Mouse (Mus musculus) adrenal gland, postnatal 10 days (tissue): Measurements from ENCODE around the gene Hcn3. TPM values are rescaled to one million over a fixed set of nuclear protein-coding genes. Genes with fewer than 3 reads are reported as not detected.

Experiments
- DNase-seq: peaks from one replicate; pipeline ENCODE4 v3.0.0; 2021; ENCODE audit warnings: mixed read lengths
- long read RNA-seq, 2 experiments: library from polyadenylated mRNA; stranded (forward); transcript quantifications; one replicate each; pipeline ENCODE4 v2.0.0; 2021
- total RNA-seq, 2 experiments: library from RNA; stranded (reverse); gene quantifications; 2 replicates each; pipeline ENCODE4 v1.2.3; 2021

Hcn3 gene
- total RNA-seq: 1 to 10 TPM; 2.2 to 5.7 TPM
- long read RNA-seq, experiment 1, partial matches to known transcripts: 0 of 2 reads
- long read RNA-seq, experiment 1, other reads (novel, unspliced or antisense): 2 of 2 reads
- long read RNA-seq, experiment 2, partial matches to known transcripts: 0 of 1 reads
- long read RNA-seq, experiment 2, other reads (novel, unspliced or antisense): 1 of 1 reads

DNA sequence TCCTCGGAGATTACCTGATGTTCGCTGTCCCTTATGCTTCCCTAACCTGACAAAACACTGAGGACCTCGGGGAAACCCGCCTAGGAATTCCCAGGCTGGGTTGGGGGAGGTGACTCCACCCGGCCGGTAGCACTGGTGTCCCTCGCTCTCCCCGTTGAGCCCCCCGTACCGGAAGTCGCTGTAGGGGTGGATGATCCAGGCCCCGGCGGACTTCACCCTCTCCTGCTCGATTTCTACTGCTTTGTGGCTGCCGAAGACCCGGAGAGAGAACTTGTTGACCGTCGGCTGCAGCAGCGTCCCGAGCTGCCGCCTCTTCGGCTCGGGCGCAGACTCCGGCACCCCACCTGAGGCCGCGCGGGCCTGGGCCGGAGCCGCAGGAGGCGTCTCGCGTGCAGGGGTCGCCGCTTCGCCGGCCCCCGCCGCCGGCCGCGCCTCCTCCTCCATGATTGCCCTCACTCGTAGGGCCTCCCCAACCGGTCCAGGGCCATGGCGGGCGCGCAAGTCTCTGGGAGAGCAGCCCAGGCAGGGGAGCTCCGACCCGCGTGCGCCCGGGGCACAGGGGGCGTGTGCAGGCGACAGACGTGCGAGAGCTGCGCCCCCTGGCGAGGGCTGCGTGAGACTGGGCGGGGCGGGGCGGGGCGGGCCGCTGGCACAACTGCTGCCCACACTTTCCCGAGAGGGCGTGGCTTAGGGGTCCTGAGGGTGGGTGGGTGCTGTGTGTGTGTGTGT lies at the start of gene Hcn3:
TSS of gene Hcn3 (minus strand) at position 581 of the 729 bp plus-strand sequence.
- peak; percentile 83 for DNase-seq

DNA sequence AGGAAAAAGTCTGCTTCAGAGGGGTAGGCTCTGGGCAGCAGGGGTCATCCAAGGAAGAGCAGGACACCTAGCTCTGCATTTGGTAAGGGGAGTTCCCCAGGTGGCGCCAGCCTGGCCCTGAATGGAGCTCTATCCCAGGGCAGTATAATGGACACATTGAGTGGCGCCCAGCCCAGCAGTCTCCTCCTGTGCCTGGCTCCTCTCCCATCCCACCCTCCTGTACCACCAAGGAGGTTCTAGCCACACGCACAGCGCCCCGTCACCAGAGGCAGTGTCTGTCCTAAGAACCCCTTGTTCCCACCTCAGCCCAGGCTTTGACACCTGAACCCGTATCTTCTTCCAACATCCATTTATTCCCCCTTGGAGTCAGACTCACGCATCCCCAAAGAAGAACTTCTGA lies 49.7 kb upstream of the Hcn3 start:
- no peak for DNase-seq

DNA sequence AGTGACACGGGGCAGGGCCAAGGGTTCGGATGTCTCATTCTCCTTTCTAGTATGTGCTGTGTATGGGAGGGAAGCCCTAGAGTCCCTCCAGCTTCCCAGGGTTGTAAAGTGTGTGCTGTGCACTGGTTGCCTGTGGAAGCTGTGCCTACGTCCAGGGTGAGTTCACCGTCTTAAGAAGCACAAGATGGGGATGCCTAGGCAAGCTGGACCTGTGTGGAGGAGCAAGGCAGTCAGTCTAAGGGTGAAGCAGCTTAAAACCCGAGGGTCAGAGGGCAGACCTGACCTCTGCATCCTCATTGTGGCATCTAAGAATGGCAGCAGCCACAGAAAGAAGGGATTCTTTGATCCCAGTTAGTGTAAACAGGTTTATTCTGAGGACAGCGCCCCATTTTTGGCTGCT lies 48.7 kb upstream of the Hcn3 start:
- no peak for DNase-seq

DNA sequence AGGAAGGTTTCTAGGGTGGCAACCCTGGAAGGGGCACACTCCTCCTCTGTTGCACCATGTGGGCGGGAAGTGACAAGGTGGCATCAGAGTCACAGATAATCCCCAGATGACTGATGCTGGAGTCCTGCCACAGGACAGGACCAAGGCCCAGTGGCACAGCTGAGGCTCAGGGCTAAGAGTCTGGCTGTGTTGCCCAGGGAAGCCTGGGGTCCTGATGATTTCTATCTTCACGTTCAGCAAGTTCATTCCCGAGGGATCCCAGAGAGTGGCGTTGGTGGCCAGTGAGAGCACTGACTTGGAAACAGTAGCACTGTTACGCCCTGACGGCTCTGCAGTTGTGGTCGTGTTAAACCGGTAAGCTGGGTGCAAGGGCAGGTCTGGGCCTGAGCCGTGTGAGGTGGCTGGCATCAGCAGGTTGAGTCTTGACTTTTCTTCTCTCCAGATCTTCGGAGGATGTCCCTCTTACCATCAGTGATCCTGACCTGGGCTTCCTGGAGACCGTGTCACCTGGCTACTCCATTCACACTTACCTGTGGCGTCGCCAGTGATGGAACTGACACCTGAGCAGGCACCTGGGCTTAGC lies 48.2 kb upstream of the Hcn3 start:
- no peak for DNase-seq

DNA sequence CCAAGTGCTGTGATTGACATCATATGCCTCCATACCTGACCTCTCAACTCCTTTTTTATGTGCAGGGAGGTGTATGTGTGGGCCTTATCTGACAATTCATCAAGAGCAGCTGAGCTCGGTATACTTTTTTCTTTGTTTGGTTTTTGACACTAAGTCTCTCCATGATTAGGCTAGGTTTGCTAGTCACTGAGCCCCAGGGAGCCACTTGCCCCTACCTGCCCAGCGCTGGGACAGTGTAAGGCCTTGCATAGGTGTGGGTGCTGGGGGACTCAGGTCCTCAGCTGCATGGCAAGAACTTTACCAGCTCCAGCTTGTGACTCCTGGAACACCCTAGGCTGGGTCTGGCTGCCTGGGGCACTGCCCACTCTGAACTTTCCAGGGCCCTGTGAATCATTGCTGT lies 46.7 kb upstream of the Hcn3 start:
- no peak for DNase-seq

DNA sequence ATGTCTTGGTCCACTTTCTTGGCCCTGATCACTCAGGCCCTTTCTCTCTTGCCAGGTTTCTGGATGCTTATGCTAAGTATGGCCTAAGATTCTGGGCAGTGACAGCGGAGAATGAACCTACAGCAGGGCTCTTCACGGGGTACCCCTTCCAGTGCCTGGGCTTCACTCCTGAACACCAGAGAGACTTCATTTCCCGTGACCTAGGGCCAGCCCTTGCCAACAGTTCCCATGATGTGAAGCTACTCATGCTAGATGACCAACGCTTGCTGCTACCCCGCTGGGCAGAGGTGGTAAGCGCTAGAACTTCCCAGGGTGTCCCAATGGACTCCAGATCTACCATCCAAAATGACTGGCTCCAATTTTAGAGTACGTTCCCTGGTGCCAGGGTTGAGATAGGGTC lies 46.1 kb upstream of the Hcn3 start:
- no peak for DNase-seq

DNA sequence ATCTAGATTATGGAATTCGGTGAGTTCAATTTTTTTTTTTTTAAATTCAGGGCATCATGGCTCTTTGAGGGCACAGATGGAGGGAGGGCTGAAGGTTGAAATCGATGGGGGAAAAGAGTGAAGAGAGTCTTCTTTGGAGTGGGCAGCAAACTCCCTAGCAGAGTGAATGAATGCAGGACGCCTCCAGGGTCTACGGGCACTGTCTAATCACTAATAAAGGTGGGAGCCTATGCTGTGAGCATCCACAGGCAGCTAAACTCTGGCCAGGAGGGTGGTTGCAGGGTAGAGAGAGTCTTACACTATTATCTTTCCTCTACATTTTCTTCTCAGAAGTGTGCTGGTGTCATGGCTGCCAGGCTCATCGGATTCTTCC lies 43.1 kb upstream of the Hcn3 start:
- no peak for DNase-seq

DNA sequence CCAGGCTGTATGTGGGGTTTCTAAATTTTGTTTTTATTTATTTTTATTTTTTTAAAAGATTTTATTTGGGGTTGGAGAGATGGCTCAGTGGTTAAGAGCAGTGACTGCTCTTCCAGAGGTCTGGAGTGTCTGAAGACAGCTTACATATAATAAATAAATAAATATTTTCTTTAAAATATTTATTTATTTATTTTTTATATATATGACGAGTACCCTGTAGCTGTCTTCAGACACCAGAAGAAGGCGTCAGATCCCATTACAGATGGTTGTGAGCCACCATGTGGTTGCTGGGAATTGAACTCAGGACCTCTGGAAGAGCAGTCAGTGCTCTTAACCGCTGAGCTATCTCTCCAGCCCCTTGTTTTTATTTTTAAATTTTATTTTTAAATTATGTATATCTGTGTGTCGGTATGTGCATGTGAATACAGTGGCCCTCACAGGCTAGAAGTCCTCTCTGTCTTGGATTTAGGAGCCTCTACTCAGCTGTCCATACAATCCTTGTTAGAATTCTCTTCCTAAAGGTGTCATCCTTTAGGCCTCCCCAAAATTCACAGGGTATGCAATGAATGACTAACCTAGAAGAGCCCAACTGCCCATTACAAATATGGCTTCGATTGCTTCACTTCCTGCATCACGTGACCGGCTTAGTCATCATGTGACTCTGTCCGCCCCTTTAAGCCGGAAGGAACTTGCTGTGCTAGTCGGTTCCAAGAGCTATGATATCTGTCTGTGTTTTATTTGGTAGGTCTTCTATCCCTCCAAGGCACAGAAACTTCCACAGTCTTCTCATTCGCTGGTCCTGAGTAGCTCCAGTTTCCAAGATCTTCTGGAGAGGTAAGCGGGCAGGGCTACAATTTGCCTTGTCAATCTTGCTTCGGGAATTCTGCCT lies 42.5 kb upstream of the Hcn3 start, which contains the start of gene Gba:
TSS of gene Gba (plus strand) at position 676 of the 889 bp plus-strand sequence.
- peak; percentile 90 for DNase-seq

DNA sequence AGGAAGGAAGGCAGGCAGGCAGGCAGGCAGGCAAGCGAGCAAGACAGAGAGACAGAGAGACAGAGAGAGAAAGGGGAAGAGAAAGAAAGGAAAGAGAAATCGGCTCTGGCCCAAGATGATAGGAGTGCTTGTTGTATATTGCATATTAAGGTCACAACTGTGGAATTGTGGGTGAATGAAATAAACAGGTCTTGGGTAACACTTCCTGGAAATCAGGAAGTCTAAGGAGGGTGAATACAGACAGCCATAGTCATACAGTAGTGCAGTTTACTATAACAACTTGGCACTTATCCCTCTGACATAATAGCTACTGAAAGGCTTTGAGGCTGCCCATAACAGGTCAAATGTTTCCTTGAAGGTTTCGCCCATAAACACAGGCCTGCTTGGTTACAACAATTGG lies 39.8 kb upstream of the Hcn3 start:
- DNase-seq: no peak

DNA sequence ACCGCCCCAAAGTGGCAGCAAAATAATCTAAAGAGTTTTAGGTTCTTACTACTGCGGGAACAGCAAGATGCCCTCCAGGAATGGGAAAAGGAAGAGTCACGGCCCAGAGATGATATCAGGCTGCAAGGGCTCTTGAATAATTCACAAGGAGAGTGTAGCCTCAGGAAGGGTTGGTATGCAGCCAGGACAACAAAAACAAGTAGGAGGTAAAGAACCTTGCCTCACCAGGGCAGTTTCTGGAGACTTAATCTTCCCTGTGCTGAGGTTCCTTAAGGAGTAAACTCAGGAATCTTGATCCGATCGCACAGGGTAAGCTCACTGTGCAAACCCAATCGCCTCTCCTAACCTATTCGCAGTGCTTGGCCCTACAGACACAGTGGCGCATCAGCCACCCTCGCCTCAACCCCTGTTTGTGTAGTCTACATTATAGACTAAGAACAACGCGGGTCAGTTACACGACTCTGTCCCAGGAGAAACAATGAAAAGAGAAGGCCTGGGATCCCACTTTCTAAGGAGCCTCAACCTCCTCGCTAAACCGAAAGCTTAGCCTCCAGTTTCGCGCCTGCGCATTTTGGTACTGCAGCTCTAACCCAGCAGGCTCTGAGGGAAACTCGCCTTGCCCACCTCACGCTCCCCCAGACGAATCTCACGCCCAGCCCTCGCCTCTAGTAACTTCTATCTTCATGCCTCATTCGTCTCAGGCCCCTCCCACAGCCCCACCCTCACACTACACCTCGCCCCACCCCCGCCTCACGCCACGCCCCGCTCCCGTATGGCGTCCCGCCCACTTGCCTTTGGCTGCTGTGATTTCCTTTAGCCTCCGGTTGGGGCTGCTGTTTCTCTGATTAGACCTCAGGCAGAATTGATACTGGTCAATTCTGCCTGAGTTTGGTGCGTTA lies 36.2 kb upstream of the Hcn3 start:
- peak; percentile 94 for DNase-seq

DNA sequence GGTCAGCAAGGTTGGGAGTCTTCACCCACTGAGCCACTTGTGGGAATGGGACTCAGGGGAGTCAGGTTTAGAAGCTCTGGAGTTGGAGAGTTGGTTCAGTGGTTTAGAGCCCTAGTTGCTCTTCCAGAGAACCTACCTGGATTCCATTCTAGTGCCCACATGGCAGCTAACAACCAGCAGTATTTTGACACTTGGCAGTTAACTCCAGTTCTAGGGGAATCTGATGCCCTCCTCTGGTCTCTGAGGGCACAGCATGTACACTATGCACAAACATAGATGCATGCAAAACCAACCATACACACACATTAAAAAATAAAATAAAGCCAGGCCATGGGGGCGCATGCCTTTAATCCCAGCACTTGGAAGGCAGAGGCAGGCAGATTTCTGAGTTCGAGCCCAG lies 33.9 kb upstream of the Hcn3 start:
- DNase-seq: no peak

DNA sequence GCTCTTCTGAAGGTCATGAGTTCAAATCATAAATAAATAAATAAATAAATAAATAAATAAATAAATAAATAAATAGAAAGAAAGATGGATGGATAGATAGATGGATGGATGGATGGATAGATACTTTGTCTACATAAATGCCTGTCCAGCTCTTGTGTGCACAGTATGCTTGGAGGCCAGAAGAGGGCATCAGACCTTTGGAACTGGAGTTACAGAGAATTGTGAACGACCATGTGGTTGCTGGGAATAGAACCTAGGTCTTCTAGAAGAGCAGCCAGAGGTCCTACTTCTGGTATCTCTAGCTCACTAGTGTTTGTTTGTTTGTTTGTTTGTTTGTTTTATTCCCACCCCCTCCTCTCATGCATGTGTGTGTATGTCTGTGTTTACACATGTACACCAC lies 33.4 kb upstream of the Hcn3 start:
- no peak for DNase-seq

DNA sequence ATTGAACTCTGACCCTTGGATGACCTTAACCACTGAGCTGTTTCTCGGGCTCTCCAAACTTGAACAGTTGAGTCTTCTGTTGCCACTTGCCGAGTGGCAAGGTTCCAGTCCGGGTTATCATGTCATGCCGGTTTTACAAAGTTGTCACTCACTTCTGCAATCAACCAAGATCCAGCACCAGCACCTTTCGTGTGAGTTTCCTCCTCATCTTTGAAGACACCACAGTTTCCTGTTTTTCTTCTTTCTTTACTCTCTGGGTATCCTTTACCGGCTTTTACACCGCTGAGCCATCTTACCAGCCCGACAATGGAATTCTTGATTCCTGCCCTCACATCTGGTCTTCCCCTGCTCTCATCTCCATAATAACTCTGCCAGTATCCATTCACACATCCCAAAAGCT lies 30.4 kb upstream of the Hcn3 start:
- DNase-seq: no peak

DNA sequence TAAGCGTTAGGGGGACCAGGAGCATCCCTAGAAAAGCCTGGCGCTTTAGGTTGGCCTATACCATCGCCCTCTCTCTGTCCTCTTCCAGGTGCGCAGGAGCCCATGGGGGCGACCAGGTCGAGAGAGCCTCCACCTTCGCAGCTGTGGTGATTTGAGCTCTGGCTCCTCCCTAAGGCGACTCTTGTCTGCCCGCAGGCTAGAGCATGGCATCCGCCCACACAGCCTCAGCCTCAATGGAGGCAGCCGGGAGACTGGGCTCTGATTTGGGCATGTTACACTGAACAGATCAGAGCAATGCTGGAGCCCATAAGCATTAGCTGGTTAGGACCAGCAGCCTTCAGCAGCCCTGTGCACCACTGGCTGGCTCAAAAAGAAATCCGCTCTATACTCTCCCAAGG lies 28.5 kb upstream of the Hcn3 start:
- no peak for DNase-seq

DNA sequence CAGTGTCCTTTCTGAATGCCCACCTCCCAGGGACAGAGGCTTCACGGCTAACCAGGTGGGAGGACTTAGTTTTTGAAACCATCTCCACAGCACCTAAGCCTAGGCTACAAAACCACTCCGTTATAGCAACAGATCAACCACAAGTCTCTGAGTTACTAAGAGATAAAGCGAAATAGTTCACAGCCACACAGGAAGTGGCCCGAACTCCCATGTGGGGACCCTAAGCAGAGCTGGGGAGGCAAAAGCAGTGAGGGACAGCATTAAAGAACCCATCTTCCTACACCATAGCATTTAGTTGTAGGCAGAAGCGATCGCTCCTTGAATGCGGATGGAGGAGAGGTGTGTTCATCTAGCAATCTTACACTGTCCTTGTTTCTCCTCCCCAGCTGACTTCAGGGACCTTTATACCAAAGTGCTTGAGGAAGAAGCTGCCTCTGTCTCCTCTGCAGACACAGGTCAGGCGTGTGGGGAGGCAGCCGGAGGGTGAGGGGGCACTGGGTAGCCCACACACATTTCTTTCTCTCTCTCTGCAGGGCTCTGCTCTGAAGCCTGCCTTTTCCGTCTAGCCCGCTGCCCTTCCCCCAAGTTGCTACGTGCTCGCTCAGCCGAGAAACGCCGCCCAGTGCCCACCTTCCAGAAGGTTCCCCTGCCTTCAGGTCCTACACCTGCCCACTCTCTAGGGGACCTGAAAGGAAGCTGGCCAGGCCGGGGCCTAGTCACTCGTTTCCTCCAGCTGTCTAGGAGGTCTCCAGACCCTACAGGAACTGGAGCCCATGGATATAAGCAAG lies 27.9 kb upstream of the Hcn3 start:
- no peak for DNase-seq

DNA sequence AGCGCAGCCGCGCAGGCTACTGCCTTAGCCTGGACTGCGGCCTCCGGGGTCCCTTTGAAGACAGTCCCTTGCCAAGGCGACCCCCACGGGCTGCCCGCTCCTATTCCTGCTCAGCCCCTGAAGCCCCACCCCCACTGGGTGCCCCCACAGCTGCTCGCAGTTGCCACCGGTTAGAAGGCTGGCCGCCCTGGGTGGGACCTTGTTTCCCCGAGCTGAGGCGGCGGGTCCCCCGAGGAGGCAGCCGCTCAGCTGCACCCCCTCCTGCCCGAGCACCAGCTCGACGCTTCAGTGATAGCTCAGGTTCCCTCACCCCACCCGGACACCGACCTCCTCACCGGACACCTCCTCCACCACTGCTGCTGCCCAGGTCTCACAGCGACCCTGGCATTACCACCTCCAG lies 27.2 kb upstream of the Hcn3 start:
- no peak for DNase-seq

DNA sequence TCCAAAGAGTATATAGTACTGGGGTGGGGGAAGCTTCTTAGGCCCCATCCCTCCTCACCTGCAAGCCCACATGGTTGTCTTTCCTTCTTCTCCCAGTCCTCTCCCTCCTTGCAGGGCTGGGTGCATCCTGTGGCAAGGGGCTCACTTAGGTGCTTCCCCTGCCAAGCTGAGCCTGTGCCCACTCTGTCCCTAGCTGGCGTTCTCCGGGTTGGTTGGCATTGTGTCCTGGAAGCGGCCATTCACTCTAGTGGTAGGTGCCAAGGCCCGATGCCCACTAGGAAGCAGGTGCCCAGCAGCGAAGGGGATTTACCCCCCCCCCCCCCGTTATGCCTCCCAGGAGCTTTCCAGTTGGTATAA lies 23.9 kb upstream of the Hcn3 start:
- no peak for DNase-seq

DNA sequence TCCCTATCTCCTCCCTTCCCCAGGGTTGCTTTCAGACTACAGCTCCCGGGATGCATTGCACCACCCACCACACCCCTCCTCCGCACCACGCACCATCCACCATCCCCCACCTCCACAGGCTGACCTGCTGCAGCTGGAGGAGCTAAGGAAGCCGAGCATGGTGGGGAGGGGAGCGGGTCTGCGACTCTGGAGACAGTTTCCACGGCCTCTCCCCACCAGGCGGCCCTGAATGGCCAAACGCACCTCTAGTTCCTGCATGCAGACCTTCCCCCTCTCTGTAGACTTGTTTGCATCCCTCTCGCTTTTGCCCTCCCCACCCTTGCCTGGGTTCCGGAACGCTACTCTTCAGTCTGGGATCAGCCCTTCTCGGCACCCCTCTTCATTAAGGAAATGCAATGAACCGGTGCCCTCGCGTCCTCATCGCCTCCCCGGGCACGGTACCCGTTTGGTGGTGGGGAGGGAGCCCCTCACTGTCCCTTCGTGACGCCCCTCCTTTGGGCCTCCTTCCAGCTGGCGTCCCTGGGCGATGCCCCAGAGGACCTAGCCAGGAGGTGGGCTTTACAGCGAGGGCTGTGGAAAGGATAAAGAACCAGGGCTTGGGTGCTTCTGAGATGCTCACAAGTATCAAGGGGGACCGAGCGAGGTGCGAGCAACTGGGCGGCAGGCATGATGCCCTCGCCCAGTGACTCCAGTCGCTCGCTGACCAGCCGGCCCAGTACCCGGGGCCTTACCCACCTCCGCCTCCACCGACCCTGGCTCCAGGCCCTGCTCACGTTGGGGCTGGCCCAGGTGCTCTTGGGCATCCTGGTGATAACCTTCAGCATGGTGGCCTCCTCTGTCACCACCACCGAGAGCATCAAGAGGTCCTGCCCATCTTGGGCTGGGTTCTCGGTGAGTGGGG lies 23.3 kb upstream of the Hcn3 start, which contains the start of gene Fam189b:
TSS of gene Fam189b (plus strand) at position 86 of the 901 bp plus-strand sequence.
- DNase-seq: peak; percentile 90

DNA sequence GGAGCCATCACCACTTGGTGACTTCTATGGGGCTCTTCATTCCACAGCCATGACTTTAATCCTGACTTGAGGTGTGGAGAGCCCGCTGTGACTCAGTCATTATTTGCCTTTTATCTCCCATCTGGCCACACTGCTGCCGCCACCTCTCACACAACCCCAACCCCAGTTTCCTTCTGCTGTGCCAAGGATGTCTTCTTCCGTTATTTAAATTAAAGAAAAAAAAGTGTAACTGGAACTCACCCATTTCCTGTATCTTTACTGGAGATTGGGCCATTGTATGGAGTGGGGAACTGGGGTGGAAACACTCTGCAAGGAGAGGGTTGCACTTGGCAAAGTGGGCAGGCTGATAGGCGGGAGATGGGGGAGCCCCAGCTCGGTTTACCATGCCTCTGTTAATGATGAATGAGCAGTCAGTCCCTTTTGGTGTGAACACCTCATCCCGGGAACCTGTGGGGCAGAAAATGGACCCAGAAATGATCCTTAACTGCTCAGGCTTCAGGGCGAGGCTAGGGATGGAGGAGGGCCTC lies 22.6 kb upstream of the Hcn3 start:
- DNase-seq: no peak
